Mouse (Mus musculus) bone marrow macrophage, adult 2 months (primary cell): ENCODE data around the gene Inppl1.

Source experiments
- CTCF ChIP-seq: IDR thresholded peaks from 2 replicates; pipeline ENCODE4 v1.5.1; 2012; ENCODE audit warnings: low read depth, mild to moderate bottlenecking, low read length, moderate library complexity
- POLR2A ChIP-seq: IDR thresholded peaks from 2 replicates; pipeline ENCODE4 v1.6.1; 2012; ENCODE audit warnings: mild to moderate bottlenecking, low read depth, low read length, borderline replicate concordance

DNA sequence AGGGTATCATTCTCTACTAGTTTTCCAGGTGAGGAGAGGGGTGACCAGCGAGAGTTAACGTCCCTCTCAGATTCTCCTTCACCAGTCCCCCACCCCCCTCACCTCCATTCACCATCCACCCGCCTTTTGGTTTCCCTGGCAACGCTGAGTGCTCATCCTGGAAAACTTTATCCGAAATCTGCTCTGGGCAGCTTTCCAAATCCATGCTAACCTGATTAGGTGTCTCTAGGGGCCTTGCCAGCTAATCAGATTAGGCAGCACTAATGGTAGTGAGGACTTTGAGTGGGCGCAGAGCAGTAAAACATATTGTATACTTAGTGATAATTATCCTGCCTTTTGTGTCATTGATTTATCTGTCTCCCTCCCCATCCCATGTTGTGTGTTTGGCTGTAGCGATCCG is 65.3 kb downstream of the Inppl1 start:
- no peak for TF ChIP-seq CTCF
- no peak for TF ChIP-seq POLR2A
